19 mouse cellular contexts compared by ENCODE assay signal in genomic region chr1:64081217-64081616, GRCm38 (mm10). TPM values are rescaled to one million over a fixed set of nuclear protein-coding genes. Genes with fewer than 3 reads are reported as not detected.
A peak's percentile ranks its signal among the peaks of the same experiment; 100 is the strongest.
DNase-seq lines count a peak whose midpoint lies in the region; ATAC-seq lines count a peak whose summit lies in the region.
"Had no signal": no experiment of that assay in that cellular context is flagged by ENCODE, and none has a peak within 500 bp of the region (broad histone marks: within the 10 kb centered on the region; RNA-seq: fewer than 3 reads in every experiment).

No protein-coding gene starts in this region.

- H3K9me3 ChIP-seq in heart, embryonic 12.5 days (replicated peaks), result no peaks in the 10 kb centered on the region
- H3K9me3 ChIP-seq in liver, embryonic 12.5 days (replicated peaks), result no peaks in the 10 kb centered on the region
- no peaks in the 10 kb centered on the region for H3K9me3 ChIP-seq in stomach, embryonic 16.5 days (replicated peaks; ENCODE audit: control insufficient read depth, low read length)
- H3K9me3 ChIP-seq: hindbrain, embryonic 13.5 days; limb, embryonic 10.5 days; megakaryocyte, embryonic 14.5 days; neural tube, embryonic 13.5 days had no signal

- no peak for DNase-seq in heart, postnatal 10 days
- peak; percentile 40 for DNase-seq in c-Kit-positive CD71-positive TER-119-negative erythroid progenitor cells, embryonic 14.5 days (ENCODE audit: low read depth)
- no peak for DNase-seq in thymus, adult 18-20 months
- DNase-seq: adrenal gland, adult 8-10 months; cerebellum, adult 9-11 months; kidney, adult 8-10 months; kidney, postnatal 4 days; lung, embryonic 14.5 days; right cerebral cortex, postnatal 4 days; thymus, postnatal 25 days had no signal

- H3K4me2 ChIP-seq in heart, embryonic 12.5 days, result no peak overlapping the region
- peak overlapping the region; percentile 22 for H3K4me2 ChIP-seq in liver, embryonic 12.5 days
- H3K4me2 ChIP-seq in stomach, embryonic 16.5 days (ENCODE audit: low read depth, low read length), result no peak overlapping the region
- H3K4me2 ChIP-seq: hindbrain, embryonic 13.5 days; lung, embryonic 14.5 days; neural tube, embryonic 13.5 days had no signal

- H3K4me1 ChIP-seq in heart, embryonic 12.5 days (replicated peaks), result peaks cover 39% of the 10 kb centered on the region
- peaks cover 69% of the 10 kb centered on the region for H3K4me1 ChIP-seq in liver, embryonic 12.5 days
- H3K4me1 ChIP-seq in stomach, embryonic 16.5 days (ENCODE audit: control insufficient read depth, insufficient read depth, low read length), result no peaks in the 10 kb centered on the region

- 0 out of 2 replicates have a peak overlapping the region, but pooled peaks have one; percentile 6 for H3K27ac ChIP-seq in heart, embryonic 12.5 days (ENCODE audit: poor library complexity, severe bottlenecking)
- H3K27ac ChIP-seq in liver, embryonic 12.5 days, result peak overlapping the region; percentile 48; the same call in 1 of the 2 replicates
- H3K27ac ChIP-seq in stomach, embryonic 16.5 days (ENCODE audit: low read length), result no peak overlapping the region
- H3K27ac ChIP-seq: hindbrain, embryonic 13.5 days; limb, embryonic 10.5 days; neural tube, embryonic 13.5 days had no signal

- WGBS in heart, embryonic 12.5 days, result 12% methylated on average over 2 of the region's 2 CpGs
- WGBS in liver, embryonic 12.5 days (ENCODE audit: insufficient replicate concordance), result 27% methylated on average over 2 of the region's 2 CpGs
- 58% methylated on average over 2 of the region's 2 CpGs for WGBS in stomach, embryonic 16.5 days

- no peaks in the 10 kb centered on the region for H3K27me3 ChIP-seq in heart, embryonic 12.5 days (replicated peaks)
- H3K27me3 ChIP-seq in liver, embryonic 12.5 days (replicated peaks), result no peaks in the 10 kb centered on the region
- H3K27me3 ChIP-seq in stomach, embryonic 16.5 days (ENCODE audit: control insufficient read depth, insufficient read depth, low read length), result no peaks in the 10 kb centered on the region
- H3K27me3 ChIP-seq: hindbrain, embryonic 13.5 days; megakaryocyte, embryonic 14.5 days; neural tube, embryonic 13.5 days had no signal

- H3K9ac ChIP-seq in heart, embryonic 12.5 days, result no peak overlapping the region
- no peak overlapping the region for H3K9ac ChIP-seq in liver, embryonic 12.5 days
- no peak overlapping the region for H3K9ac ChIP-seq in stomach, embryonic 16.5 days (ENCODE audit: low read length)
- H3K9ac ChIP-seq: hindbrain, embryonic 13.5 days; lung, embryonic 14.5 days; neural tube, embryonic 13.5 days had no signal

- peaks cover 31% of the 10 kb centered on the region for H3K36me3 ChIP-seq in heart, embryonic 12.5 days
- H3K36me3 ChIP-seq in liver, embryonic 12.5 days, result peaks cover 20% of the 10 kb centered on the region
- peaks cover 22% of the 10 kb centered on the region for H3K36me3 ChIP-seq in stomach, embryonic 16.5 days (ENCODE audit: control insufficient read depth, insufficient read depth, low read length)

- intact Hi-C loops in heart, postnatal 10 days (cut with DNase I), result no loop called here

- ATAC-seq in heart, embryonic 12.5 days (ENCODE audit: insufficient number of reproducible peaks, low FRiP score), result peak; percentile 51; the same call in 1 of the 2 replicates
- ATAC-seq in liver, embryonic 12.5 days, result peak; percentile 81
- ATAC-seq in stomach, embryonic 16.5 days (ENCODE audit: insufficient read depth, low FRiP score), result 0 out of 2 replicates have a peak, but pooled peaks have one; percentile 37
- no peak for ATAC-seq in cerebellum, adult (ENCODE audit: insufficient number of reproducible peaks, low FRiP score, low TSS enrichment)

- no peak overlapping the region for H3K4me3 ChIP-seq in heart, embryonic 12.5 days
- no peak overlapping the region for H3K4me3 ChIP-seq in liver, embryonic 12.5 days
- H3K4me3 ChIP-seq in stomach, embryonic 16.5 days (replicated peaks; ENCODE audit: low read length), result no peak overlapping the region
- H3K4me3 ChIP-seq: erythroblast, embryonic 14.5 days; hindbrain, embryonic 13.5 days; limb, embryonic 10.5 days; megakaryocyte, embryonic 14.5 days; neural tube, embryonic 13.5 days had no signal

RNA-seq across cellular contexts. Expression of gene Klf7, which starts 40.9 kb away (rescaled TPM):
- 13.5 and 15.0 TPM in 2 replicates for polyA plus RNA-seq in heart, embryonic 12.5 days (2016; fragmentation: Nextera tagmentation; extraction: Ambion mirVana)
- total RNA-seq in heart, postnatal 10 days (2021), result 10 to 100 TPM; 21.5 to 24.0 TPM
- 6.5 and 7.8 TPM in 2 replicates for polyA plus RNA-seq in liver, embryonic 12.5 days (2016; fragmentation: Nextera tagmentation; extraction: Ambion mirVana)
- 22.9 and 25.4 TPM in 2 replicates for polyA plus RNA-seq in stomach, embryonic 16.5 days (2015; fragmentation: Nextera tagmentation; extraction: Ambion mirVana)
